Mouse (Mus musculus): ENCODE results near the gene Zfp981. TPM values are rescaled to one million over a fixed set of nuclear protein-coding genes. Genes with fewer than 3 reads are reported as not detected.
"Not testable (repeated sequence)": the region's sequence is repeated elsewhere in the genome, so short reads cannot be mapped to it uniquely, and the experiment has no call there.

The Zfp981 gene
- 1 to 10 TPM in 2 of 4 experiments, under 1 TPM in 2; 0.46 to 2.6 (median 1.1) TPM for total RNA-seq (2022)

DNA sequence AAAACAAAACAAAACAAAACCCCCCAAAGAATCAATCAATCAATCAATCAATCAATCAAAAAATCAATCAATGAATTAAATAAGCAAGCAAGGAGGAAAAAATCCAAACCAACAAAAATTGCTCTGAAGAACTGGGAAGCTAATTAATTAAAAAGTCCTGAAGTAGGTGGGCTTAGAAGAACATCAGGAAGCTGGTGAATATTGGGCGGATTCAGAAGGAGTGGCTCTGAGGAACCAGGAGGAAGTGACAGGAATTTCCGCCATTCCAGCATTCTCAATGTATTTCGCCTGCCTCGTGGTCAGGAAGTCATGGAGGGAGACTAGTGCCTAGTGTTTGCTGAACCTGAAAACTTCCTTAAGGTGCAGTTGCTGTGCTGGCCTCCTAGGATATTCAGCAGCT is at the start of gene Zfp981:
Zfp981 (plus strand) TSS at position 301 of the 400 bp plus-strand sequence.
- DNase-seq, result not testable (repeated sequence)

- not testable (repeated sequence) for DNase-seq
These were observed 49.3 kb upstream of the Zfp981 start for GRCm38 (mm10) chr4:146452576-146452975.

- not testable (repeated sequence) for DNase-seq
These were observed 47.7 kb upstream of the Zfp981 start for GRCm38 (mm10) chr4:146454170-146454569.

DNA sequence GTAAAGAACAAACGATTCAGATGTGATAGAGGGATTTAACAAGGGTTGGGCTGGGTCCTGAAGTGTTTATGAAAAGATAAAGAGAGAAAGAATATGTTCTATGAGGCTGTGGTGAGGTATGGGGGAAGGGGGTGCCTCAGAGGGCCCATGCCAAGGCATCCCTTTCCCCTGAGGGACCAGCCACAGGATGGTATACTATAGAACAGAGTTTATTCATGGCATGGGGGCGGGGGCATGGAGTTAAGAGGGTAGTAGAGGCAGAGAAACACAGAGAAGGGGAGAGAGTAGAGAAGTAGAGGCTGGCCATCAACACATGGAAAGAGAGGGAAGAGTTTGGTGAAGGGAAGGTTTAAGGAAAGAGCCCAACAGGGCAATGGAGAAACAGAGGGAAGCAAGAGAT is 46.9 kb upstream of the Zfp981 start:
- no peak for DNase-seq

DNA sequence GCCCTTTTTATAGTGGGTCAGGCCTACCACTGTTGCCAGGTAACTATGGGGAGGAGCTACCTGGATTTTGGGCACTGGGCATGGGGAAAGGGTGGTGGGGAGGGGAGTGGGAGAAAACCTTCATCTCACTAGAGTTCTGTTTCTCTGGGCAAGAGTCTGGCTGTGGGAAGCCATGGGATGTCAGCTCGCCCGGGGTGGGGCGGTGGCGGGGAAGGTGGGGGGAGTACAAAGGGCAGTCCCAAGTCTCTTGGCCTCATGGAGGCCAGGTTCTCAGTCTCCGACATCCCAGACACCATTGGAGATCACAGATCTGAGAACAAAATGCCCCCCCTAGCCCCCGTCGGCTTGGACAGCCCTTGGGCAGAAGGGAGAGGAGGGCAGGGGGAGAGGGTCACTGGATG is 46.5 kb upstream of the Zfp981 start:
- no peak for DNase-seq

DNA sequence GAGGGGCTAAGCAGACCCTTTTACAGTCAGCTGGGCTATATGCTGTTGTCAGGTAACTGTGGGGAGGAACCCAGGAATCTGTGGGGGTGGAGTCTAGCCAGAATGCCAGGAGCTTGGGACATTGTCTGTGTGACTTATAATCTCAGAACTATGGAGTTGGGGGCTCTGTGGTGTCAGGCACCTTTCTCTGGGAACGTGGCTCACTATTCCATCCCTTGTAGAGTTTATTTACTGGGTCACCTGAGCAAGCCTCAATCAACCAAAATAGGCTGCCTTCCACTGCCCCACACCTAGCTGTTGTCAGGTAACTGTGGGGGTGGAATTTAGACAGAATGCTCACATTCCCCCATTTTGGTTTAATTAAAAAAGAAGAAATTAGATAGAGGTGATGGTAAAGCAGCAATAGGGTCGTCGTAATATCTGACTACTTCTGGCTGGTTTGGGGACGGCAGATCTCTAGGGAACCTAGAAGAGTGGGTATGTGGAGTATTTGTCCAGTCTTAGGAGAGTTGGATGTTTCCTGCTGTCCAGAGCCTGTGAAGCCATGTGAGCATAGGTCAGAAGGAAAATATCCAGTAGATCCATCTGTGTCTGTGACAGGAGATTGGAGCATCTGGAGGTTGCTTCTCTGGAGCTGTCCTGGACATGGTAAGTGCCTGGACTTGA is 45.6 kb upstream of the Zfp981 start:
- DNase-seq, result no peak

DNA sequence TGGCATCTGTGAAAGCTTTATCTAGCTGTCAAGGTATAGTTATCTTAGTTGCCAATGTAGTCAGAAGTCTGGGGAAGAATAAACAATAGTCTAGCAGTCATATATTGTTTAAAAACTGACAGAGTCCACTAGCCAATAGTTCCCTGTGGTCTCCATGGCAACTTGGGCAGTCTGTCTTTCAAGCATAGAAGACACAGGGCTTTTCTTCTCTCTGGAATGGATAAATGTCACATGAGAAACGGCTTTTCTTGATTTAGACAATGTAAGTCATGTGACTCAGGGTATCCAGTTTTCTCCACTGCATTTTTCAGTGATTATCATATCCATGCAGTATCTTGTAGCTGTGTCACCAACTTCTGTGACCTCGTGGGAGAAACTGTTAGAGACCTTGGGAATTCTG is 44.7 kb upstream of the Zfp981 start:
- no peak for DNase-seq

DNA sequence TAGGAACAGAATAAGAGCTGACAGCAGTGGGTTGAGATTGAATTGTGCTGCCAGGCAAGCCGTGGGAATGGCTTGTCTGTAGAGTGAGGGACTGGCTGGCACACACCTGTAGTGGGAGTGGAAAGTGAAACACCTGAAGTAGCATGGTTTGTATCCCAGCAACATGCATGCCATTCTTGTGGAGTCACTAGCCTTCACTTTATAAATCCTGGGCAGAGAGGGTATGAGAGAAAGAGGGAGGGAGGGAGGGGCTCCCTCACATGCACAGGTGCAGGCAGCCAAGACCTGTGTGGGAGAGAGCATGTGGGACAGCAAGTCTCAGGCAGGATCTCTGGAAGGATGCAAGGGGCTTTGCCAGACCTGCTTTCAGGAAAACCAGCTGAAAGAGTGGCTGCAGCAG is 44.1 kb upstream of the Zfp981 start:
- DNase-seq, result no peak

DNA sequence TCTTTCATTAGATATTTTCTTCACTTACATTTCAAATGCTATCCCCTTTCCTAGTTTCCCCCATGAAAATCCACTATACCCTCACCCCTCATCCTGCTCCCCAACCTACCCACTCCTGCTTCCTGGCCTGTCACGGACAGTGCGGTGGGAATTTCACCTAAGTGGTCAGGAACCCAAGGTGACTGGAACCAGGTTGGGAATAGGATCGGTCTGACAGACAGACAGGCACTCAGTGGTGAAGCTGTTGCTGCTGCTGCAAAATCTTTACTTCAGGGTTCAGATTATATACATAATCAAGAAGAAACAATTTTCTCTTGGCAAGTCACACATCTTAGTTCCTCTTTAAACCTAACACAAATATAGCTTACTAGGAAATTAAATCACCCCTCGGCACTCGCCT is 42.0 kb upstream of the Zfp981 start:
- not testable (repeated sequence) for DNase-seq

DNA sequence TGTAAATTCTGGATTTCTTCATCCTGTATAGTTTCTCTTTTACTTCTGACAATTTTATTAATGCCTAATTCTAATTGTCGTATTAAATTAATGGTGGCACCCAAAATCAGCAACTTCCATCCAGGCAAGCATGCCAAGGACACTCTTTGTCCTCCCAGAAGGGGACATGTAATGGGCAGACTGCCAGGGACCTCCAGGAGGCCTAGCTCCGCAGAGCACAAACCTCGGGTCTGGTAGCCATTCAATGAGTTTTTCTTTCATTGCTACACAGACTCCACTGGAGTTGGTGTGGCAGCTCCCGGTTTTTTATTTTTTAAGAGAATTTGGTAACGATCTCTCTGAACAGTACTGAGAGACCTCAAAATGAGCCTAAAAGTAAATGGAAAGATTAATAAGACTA is 41.1 kb upstream of the Zfp981 start:
- not testable (repeated sequence) for DNase-seq

GRCm38 (mm10) chr4:146463649-146464351 is 38.0 kb upstream of the Zfp981 start:
- not testable (repeated sequence) for DNase-seq

- not testable (repeated sequence) for DNase-seq
These were observed 31.8 kb upstream of the Zfp981 start for GRCm38 (mm10) chr4:146469984-146470383.

DNA sequence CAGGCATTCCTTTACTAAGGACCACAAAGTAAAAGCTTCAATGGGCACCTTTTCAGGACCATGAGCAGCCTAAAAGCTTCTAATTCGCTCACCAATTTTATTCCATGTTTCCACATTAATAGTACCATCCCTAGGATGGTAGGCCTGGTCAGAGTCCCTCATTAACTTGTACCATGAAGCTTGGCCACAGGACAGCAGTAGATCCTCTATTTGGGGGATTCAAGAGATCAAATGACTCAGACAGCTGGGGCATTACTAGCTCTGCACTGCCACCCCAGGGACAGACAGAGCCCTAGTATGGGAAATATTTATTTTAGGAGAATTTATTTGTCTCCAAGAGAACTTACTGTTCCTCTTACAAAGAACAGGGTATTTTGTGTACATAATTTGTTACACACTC is 27.6 kb upstream of the Zfp981 start:
- DNase-seq, result not testable (repeated sequence)

GRCm38 (mm10) chr4:146474716-146475676 is 26.8 kb upstream of the Zfp981 start:
- not testable (repeated sequence) for DNase-seq

- not testable (repeated sequence) for DNase-seq
These were observed 25.6 kb upstream of the Zfp981 start for GRCm38 (mm10) chr4:146476260-146476659.

DNA sequence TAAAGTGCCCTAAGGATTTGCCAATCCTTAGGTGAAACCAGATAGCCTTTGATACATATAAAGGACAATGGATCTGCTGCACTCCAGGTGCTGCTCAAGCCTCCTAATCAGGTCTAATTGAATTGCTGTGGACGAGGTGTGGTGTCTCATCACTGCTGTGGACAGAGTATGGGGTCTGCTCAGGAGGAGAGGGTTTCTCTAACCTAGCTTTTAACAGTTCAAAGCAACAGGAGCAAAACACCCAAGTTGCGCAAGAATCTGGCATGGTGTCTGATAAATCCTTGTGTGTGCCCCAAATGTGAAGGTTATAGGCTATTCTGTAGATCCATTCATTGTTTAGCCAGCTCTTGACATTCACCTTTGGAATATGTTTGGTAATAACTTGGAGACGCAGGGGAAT is 24.9 kb upstream of the Zfp981 start:
- not testable (repeated sequence) for DNase-seq

DNA sequence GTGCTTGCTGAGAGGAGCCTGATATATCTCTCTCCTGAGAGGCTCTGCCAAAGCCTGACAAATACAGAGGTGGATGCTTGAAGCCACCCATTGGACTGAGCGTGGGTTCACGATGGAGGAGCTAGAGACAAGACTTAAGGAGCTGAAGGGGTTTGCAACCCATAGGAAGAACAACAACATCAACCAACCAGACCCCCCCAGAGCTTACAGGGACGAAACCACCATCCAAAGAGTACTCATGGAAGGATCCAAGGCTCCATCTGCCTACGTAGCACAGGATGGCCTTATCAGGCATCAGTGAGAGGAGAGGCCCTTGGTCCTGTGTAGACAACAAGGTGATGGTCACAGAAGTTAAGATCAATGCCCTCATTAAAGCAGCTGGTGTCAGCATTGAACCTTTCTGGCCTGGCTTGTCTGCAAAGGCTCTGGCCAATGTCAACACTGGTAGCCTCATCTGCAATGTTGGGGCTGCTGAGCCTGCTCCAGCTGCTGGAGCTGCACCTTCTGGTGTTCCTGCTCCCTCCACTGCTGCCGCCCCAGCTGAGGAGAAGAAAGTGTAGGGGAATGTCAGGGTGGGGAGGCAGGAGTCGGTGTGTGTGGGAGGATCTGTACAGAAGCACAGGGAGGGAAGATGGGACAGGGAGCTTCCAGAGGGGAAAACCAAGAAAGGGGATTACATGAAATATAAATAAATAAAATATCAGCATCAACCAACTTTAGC is 21.3 kb upstream of the Zfp981 start:
- DNase-seq, result not testable (repeated sequence)

DNA sequence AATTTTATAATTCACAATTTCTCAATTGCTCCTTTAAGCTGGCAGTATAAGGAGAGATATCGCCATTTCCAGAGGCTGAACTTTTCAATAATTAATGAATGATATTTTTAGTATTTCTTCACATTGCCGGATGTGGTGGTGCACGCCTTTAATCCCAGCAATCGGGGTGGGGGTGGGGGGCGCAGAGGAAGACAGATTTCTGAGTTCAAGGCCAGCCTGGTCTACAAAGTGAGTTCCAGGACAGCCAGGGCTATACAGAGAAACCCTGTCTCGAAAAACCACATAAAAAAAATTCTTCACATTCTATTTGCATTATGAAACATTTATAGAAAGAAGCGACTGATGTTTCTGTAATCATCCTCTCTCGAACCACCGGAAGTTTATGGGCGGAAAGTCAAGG is 19.3 kb upstream of the Zfp981 start:
- DNase-seq, result not testable (repeated sequence)

DNA sequence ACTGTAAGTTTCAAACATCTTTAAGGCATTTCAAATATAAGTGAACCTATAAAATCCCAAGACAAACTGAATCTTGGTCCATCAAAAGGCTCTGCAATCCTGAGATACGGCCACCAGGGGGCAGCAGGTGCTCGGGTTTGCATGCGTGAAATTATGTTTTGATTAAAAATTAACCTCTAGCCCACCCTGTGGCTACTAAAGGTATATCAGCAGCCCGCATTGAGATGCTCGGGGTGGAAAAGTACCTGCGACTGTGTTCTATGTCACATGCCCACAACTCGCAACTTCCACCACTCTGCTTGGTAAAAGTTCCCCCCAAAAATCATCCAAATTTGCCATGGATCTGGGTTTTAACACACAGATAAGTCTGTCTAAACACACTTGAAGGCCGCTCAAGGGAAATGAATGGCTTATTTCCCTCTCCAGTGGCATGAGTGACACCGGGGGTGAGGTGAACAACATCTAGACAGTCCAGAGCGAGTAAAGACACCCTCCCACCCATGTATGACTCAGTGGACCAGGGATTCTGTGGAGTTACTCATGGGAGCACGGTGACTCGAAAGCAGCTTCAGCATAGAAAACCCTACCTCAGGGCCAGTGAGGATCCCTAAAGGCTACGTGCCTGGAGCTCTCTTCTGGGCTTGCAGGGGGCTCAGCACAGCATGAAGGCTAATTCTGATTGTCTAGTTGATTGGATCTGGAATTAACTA is 18.1 kb upstream of the Zfp981 start:
- not testable (repeated sequence) for DNase-seq

DNA sequence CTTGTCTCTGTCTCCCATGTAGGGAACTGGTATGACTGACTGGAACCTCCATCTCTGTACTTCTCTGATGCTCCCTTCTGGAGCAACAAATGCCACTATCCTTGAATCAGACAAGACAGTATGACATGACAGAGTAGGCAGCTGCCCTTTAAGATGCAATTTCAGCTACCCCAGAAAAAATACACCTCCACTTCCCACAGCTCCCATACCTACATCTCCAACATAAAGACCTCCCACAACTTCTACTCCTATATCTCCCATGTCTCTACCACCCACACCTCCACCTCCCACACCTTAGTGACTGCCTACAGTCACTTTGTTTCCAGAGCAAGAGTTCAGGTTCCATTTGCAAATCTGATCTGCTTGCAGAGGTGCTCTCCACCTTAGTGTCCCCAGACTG is 17.2 kb upstream of the Zfp981 start:
- DNase-seq, result not testable (repeated sequence)

- DNase-seq, result not testable (repeated sequence)
These were observed 16.5 kb upstream of the Zfp981 start for GRCm38 (mm10) chr4:146485183-146485939.
